Mouse (Mus musculus) left cerebral cortex, postnatal 10 days (tissue): ENCODE data around the gene Vwc2l. TPM values are rescaled to one million over a fixed set of nuclear protein-coding genes. Genes with fewer than 3 reads are reported as not detected.

Source experiments
- DNase-seq, 2 experiments: peaks; one replicate each; pipeline ENCODE4 v3.0.0; 2021 to 2022; ENCODE audit warnings: low spot score in 2 of 2, mixed read lengths in 1 of 2; ENCODE audit errors: extremely low spot score in 1 of 2
- intact Hi-C: fragments of 180-260 bp; cut with DNase I; formaldehyde crosslinking; loops from one replicate; pipeline ENCODE4 v1.15.1; 2025
- total RNA-seq, 2 experiments: library from RNA; stranded (reverse); gene quantifications; 2 replicates each; pipeline ENCODE4 v1.2.3; 2021

Gene Vwc2l
- total RNA-seq: 10 to 100 TPM; 18.0 to 22.0 TPM

- peak; percentile 53 to 71 for DNase-seq
- intact Hi-C loops: loop anchor here (10.0 kb wide), 2 partner anchors 601 to 931 kb away; no protein-coding TSS in a partner anchor
These were observed at the start of gene Vwc2l for GRCm38 (mm10) chr1:70725655-70726066. Gene Vwc2l (plus strand): TSS chr1:70725715.

GRCm38 (mm10) chr1:70692529-70692928, 33.0 kb upstream of the Vwc2l start:
- DNase-seq: no peak
- intact Hi-C loops: no loop called here

GRCm38 (mm10) chr1:70700270-70700669, 25.2 kb upstream of the Vwc2l start:
- no peak for DNase-seq
- intact Hi-C loops: no loop called here

- intact Hi-C loops: no loop called here
- DNase-seq: no peak
These were observed 21.6 kb upstream of the Vwc2l start for GRCm38 (mm10) chr1:70703934-70704333.

DNA sequence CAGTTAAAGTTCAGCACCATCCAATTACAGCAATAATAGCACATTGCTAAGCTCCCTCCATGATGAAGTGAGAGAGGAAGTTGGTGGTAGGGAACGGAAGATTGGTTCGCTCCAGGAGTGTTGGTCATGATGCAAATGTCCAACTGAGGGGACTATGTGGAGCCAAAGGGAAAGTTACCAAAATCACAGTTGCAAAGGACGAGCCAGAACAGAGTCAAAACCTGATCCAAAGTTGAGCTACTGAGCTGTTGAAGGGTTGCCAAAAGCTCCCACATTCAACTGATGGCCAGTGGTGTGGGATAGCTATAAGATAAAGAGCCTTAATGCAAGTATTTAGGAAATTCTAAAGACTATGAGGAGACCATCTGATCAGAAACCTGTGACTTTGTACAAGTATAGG, 19.7 kb upstream of the Vwc2l start:
- intact Hi-C loops: no loop called here
- DNase-seq: no peak

GRCm38 (mm10) chr1:70725045-70725444, 470 bp upstream of the Vwc2l start:
- DNase-seq: peak in 1 of 2 experiments; percentile 5
- intact Hi-C loops: loop anchor here (10.0 kb wide), 2 partner anchors 600 to 930 kb away; no protein-coding TSS in a partner anchor

DNA sequence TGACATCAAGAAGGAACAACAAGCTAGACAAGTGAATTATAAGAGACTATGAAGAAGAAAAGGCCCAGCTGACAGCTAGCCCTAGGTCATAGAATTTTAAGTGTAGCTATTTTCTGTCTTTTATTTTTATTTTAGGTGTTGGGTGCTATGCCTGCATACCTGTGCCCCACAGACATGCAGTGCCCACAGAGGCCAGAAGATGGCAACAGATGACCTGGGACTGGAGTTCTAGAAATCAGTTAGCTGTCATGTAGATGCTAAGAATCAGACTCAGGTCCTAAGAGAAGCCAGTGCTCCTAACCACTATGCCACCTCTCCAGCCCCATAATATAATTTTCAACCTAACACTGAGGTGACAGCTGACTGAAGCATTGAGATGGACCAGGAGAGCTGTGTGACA, 61.6 kb downstream of the Vwc2l start:
- DNase-seq: no peak
- intact Hi-C loops: no loop called here

DNA sequence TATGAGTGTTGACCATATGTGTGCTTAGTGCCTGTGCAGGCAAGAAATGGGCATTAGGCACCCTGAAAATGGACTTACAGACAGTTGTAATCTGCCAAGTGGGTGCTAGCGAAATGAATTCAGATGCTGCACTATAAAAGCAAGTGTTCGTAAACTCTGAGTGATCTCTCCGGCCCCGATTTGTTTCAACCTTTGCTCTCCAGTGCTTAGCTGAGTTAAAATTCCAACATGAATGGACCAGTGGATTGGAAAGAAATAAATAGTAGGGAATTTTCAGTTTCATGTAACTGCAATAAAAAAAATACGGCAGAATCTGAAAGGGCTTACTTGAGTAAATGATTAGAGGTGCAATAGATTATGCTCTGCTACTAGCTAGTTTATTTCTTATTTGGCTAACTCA, 66.1 kb downstream of the Vwc2l start:
- no peak for DNase-seq
- intact Hi-C loops: no loop called here

DNA sequence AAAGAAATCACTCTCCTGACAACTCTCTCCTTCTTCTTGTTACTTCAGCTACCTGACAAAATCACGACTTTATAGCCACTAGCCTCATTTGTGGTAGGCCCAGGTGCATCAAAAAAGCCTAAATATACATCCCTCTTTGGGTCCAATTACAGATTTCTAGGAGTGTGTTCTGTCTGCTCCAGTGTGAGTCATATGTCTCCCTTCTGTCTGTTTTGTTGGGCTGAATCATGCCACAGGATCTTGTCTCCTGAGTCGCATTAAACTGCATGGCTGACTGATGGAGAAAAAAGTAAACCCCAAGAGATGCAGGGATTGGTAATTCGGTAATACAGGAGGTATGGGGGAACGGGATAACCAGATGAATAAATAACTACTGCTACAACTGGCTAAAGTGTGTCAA, 69.6 kb downstream of the Vwc2l start:
- intact Hi-C loops: no loop called here
- no peak for DNase-seq

DNA sequence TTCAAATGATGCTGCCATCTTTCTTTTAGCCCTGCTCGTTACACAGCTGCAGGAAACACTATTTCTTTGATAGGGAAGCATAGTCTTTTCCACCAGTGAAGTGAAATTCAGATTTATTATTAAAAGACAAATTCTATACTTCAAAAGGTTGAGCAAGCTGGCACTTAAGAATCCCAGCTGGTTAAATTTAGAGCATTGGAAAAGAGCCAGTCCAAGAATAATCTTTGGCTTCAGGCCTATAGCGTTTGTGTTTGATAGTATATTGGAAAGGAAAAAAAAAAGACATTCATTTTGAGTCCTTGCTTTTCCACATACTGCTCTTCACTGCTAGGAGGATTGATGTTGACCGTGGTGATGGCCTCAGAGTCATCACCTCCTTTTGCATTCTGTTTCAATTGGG, 77.9 kb downstream of the Vwc2l start:
- intact Hi-C loops: no loop called here

GRCm38 (mm10) chr1:70823111-70823510, 97.6 kb downstream of the Vwc2l start:
- no peak for DNase-seq
- intact Hi-C loops: no loop called here

More for the DNA sequence above, 77.9 kb downstream of the Vwc2l start:
- DNase-seq: no peak

DNA sequence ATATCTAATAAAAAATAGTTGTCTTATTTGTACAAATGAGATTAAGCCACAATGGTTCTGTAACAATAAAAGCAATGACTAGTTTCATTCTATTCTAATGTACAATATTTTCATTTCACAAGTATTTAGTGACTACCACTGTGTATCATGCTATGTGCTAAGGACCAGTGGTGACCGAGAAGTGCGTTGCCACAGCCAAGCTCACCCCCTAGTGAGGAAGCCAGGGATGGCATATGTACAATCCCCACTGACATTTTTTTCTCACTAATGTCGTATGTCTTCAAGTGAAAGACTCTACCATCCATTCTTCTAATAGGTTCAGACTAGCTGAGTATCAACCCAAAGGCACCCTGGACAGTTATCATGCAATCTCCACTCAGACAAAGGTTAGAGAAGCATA, 107.7 kb downstream of the Vwc2l start:
- no peak for DNase-seq
- intact Hi-C loops: no loop called here

DNA sequence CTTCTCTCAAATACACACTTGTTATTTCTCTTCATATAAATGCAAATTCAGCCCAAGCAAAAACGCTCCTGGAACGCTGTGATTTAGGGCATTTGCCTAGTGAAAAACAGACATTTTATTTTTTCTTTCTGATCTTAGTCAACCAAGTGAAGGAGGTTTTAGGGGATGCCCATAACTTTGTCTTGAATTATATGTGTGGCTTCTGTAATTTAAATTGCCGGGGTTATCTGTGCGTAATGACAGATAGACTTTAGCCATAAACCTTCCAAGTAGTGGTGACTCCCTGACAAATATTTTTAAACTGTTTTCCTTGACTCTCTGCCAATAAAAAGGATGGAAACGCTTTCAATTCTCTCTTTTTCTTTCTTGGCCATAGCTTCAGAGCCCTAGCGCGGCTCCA, 116.7 kb downstream of the Vwc2l start:
- DNase-seq: no peak
- intact Hi-C loops: no loop called here

GRCm38 (mm10) chr1:70845276-70845675, 119.8 kb downstream of the Vwc2l start:
- DNase-seq: no peak
- intact Hi-C loops: no loop called here

GRCm38 (mm10) chr1:70851633-70852390, 126.3 kb downstream of the Vwc2l start:
- DNase-seq: no peak
- intact Hi-C loops: no loop called here

GRCm38 (mm10) chr1:70853446-70853845, 127.9 kb downstream of the Vwc2l start:
- intact Hi-C loops: no loop called here
- DNase-seq: no peak

GRCm38 (mm10) chr1:70855912-70856311, 130.4 kb downstream of the Vwc2l start:
- no peak for DNase-seq
- intact Hi-C loops: no loop called here

DNA sequence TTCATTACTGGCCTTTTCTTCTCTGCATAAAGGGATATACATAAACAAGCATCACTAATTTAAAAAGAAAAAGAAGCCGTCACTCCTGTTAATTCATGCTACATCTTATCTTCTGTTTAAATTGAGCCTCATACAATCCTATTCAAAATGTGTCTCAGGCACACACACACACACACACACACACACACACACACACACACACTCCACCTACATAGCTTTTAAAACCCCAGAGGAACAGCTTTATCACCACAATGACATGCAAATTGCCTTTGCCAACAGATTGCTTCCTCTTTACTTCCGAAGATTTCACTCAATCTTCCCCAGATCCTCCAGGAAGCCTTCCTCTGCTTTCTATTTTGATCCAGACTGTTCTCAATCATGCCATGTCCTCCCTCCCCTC, 136.2 kb downstream of the Vwc2l start:
- peak in 1 of 2 experiments; percentile 15 for DNase-seq
- intact Hi-C loops: no loop called here

- no peak for DNase-seq
- intact Hi-C loops: no loop called here
These were observed 140.6 kb downstream of the Vwc2l start for GRCm38 (mm10) chr1:70866137-70866536.

- DNase-seq: no peak
- intact Hi-C loops: no loop called here
These were observed 155.0 kb downstream of the Vwc2l start for GRCm38 (mm10) chr1:70880496-70880895.

- intact Hi-C loops: no loop called here
- no peak for DNase-seq
These were observed 155.8 kb downstream of the Vwc2l start for GRCm38 (mm10) chr1:70881269-70881668.
